Mouse (Mus musculus): ENCODE measurements around the gene Krt8. TPM values are rescaled to one million over a fixed set of nuclear protein-coding genes. Genes with fewer than 3 reads are reported as not detected.

Krt8 gene
- 16.2 and 19.2 TPM in 2 replicates for polyA plus RNA-seq (2014; fragmentation: Nextera tagmentation; extraction: Ambion mirVana)

DNA sequence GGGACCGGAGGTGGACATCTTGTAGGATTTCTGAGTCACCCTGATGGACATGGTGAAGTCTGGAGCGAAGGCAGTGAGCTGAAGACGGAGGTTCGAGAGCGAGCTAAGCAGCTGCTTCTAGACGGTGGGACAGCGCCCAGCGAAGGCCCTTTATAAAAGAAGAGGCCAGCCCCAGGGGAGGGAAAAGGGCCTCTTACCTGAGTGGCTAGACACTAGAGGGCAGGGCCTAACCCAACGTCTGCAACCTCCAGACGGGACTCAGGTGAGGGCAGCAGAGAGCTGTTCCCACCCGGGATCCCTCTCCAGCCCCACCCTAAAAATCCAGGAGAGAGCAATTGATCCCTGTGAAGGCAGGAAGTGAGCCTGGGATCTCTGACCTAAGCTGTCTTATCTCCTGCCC is at the start of gene Krt8:
TSS of gene Krt8 (minus strand) at position 294 of the 400 bp plus-strand sequence.
- no peak within 1 kb of the TSS for H3K27ac ChIP-seq (ENCODE audit: low read depth, low read length)

DNA sequence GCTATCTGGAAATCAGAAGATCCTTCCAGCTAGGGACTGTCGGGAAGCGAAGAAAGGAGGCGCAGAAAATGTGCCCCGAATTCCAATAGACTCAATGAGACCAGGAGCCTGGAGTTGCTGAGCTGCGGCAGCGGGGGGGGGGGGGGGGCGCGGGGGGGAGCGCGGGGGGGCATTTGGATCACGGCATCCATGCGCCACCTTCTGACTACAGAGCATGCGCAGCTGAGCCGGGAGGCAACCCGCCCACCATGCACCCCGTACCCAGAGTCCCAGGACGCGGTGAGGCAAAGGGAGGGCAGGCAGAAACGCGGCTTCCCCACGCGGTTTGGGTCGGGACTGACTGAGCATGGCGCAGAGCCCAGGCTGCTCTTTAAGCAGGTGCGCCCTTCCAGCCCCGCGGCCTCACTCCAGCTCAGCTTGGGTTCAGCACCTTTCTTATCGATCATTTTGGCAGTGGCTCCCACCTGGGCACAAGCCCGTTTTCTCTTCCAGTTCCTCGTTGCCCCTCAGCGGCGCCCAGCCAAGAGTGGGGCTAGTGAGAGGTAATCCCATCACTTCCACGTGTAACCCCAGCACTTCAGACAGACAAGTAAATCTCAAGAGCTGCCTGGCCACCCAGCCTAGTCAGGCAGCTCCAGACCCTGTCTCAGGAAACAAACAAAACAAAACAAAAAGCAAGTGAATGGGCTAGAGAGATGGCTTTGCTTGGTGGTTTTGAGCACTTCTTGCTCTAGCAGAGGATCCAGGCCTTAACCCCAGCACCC is 47.8 kb upstream of the Krt8 start:
- ATAC-seq (replicated peaks; ENCODE audit: low FRiP score) (peak; percentile 86), DNase-seq (ENCODE audit: low spot score) (peak; percentile 89)
- Histone ChIP-seq H3K27ac (ENCODE audit: low read depth, low read length) (peak overlapping the region; percentile 18; the same call in 1 of the 2 replicates), H3K4me1 (replicated peaks; ENCODE audit: control insufficient read depth, insufficient read depth, low read length) (no peaks in the 10 kb centered on the region; the same call in 1 of the 2 replicates), H3K36me3 (ENCODE audit: control insufficient read depth, insufficient read depth, low read length) (no peaks in the 10 kb centered on the region), H3K9ac (ENCODE audit: low read length) (peak overlapping the region; percentile 79), H3K4me2 (ENCODE audit: low read depth, low read length, severe bottlenecking) (peak overlapping the region; percentile 82), H3K27me3 (ENCODE audit: control insufficient read depth, insufficient read depth, low read length) (no peaks in the 10 kb centered on the region), H3K9me3 (ENCODE audit: control insufficient read depth, low read length) (no peaks in the 10 kb centered on the region), H3K4me3 (ENCODE audit: low read depth, low read length) (peak overlapping the region; percentile 45)
- 3% methylated on average over 23 of the region's 33 CpGs for WGBS

More for the DNA sequence above, at the start of gene Krt8:
- Histone ChIP-seq H3K4me2 (ENCODE audit: low read depth, low read length, severe bottlenecking) (peak within 1 kb of the TSS; percentile 47), H3K9me3 (ENCODE audit: control insufficient read depth, low read length) (no peaks in the 10 kb centered on the region), H3K36me3 (ENCODE audit: control insufficient read depth, insufficient read depth, low read length) (no peaks in the 10 kb centered on the region), H3K9ac (ENCODE audit: low read length) (peak within 1 kb of the TSS; percentile 28; the same call in 1 of the 2 replicates), H3K4me1 (replicated peaks; ENCODE audit: control insufficient read depth, insufficient read depth, low read length) (peaks cover 17% of the 10 kb centered on the region; the same call in 1 of the 2 replicates), H3K27me3 (ENCODE audit: control insufficient read depth, insufficient read depth, low read length) (peaks cover 34% of the 10 kb centered on the region), H3K4me3 (ENCODE audit: low read depth, low read length) (peak within 1 kb of the TSS; percentile 29)
- DNase-seq (ENCODE audit: low spot score), result no peak
- 21% methylated on average over 10 of the region's 11 CpGs for WGBS
- no peak for ATAC-seq (replicated peaks; ENCODE audit: low FRiP score)

DNA sequence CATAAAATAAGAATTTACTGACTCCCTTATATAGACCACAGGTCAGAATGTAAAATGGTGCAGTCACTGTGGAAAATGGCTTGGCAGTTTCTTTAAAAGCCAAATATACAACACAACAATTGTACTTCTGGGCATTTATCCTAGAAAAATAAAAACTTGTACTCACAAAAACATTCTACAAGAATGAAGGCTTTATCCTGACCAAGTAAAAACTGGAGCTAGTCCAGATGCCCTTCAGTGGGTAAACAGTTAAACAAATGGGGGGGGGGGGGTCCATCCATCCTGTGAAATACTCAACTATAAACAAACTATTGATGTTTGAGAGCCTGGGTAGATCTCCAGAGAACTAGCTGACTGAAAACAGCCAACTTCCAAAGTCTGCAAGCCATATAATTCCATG is 45.6 kb upstream of the Krt8 start:
- H3K36me3 ChIP-seq (ENCODE audit: control insufficient read depth, insufficient read depth, low read length), result no peaks in the 10 kb centered on the region
- no peak for ATAC-seq (replicated peaks; ENCODE audit: low FRiP score)
- H3K4me1 ChIP-seq (replicated peaks; ENCODE audit: control insufficient read depth, insufficient read depth, low read length), result no peaks in the 10 kb centered on the region; the same call in 1 of the 2 replicates
- DNase-seq (ENCODE audit: low spot score), result no peak
- no peak overlapping the region for H3K27ac ChIP-seq (ENCODE audit: low read depth, low read length)
- no peak overlapping the region for H3K9ac ChIP-seq (ENCODE audit: low read length)
- H3K9me3 ChIP-seq (ENCODE audit: control insufficient read depth, low read length), result no peaks in the 10 kb centered on the region
- no peak overlapping the region for H3K4me3 ChIP-seq (ENCODE audit: low read depth, low read length)
- no peaks in the 10 kb centered on the region for H3K27me3 ChIP-seq (ENCODE audit: control insufficient read depth, insufficient read depth, low read length)
- no peak overlapping the region for H3K4me2 ChIP-seq (ENCODE audit: low read depth, low read length, severe bottlenecking)

DNA sequence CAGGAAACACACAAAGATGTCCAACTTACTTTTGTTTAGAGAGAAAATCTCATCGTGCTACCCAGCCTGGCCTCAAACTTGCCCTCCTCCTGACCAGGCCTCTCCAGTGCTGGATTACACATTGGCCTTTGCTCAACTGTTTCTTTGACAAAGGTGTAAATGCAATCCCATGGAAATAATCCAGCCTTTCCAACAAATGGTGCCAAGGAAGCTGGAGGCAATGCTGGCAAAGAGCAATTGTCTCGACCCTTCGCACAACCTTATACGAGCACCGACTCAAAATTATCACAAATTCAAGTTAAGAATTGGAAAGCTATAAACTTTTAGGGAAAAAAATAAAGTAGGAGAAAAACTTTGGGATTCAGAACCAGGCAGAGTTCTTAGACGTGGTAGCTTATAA is 43.7 kb upstream of the Krt8 start:
- Histone ChIP-seq H3K27ac (ENCODE audit: low read depth, low read length) (no peak overlapping the region), H3K36me3 (ENCODE audit: control insufficient read depth, insufficient read depth, low read length) (no peaks in the 10 kb centered on the region), H3K4me2 (ENCODE audit: low read depth, low read length, severe bottlenecking) (no peak overlapping the region), H3K27me3 (ENCODE audit: control insufficient read depth, insufficient read depth, low read length) (no peaks in the 10 kb centered on the region), H3K4me3 (ENCODE audit: low read depth, low read length) (no peak overlapping the region), H3K9ac (ENCODE audit: low read length) (no peak overlapping the region), H3K4me1 (replicated peaks; ENCODE audit: control insufficient read depth, insufficient read depth, low read length) (no peaks in the 10 kb centered on the region; the same call in 1 of the 2 replicates), H3K9me3 (ENCODE audit: control insufficient read depth, low read length) (no peaks in the 10 kb centered on the region)
- ATAC-seq (replicated peaks; ENCODE audit: low FRiP score) (no peak), DNase-seq (ENCODE audit: low spot score) (no peak)
- 91% methylated on average over 6 of the region's 6 CpGs for WGBS

DNA sequence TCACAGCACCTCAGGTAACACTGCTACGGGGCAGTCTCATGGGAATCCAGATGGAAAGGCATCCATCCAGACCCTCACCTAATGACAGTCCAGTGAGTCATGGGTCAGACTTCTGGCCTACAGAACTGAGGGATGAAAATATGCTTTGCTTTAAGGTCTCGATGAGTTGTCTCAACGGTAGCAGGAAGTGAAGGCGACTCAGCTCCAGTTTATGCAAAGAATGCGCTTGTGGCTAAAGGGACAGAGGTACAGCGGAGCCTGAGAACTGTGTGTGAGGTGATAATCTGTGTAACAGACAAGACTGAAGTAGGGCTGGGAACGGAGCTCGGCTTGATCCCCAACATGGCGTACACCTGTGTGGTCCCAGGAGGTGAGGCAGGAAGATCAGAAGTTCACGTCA is 41.4 kb upstream of the Krt8 start:
- Histone ChIP-seq H3K36me3 (ENCODE audit: control insufficient read depth, insufficient read depth, low read length) (no peaks in the 10 kb centered on the region), H3K4me2 (ENCODE audit: low read depth, low read length, severe bottlenecking) (no peak overlapping the region), H3K27me3 (ENCODE audit: control insufficient read depth, insufficient read depth, low read length) (no peaks in the 10 kb centered on the region), H3K4me1 (replicated peaks; ENCODE audit: control insufficient read depth, insufficient read depth, low read length) (no peaks in the 10 kb centered on the region), H3K9me3 (ENCODE audit: control insufficient read depth, low read length) (no peaks in the 10 kb centered on the region), H3K9ac (ENCODE audit: low read length) (no peak overlapping the region), H3K27ac (ENCODE audit: low read depth, low read length) (no peak overlapping the region), H3K4me3 (ENCODE audit: low read depth, low read length) (no peak overlapping the region)
- no peak for ATAC-seq (replicated peaks; ENCODE audit: low FRiP score)
- 92% methylated on average over 10 of the region's 10 CpGs for WGBS
- no peak for DNase-seq (ENCODE audit: low spot score)

DNA sequence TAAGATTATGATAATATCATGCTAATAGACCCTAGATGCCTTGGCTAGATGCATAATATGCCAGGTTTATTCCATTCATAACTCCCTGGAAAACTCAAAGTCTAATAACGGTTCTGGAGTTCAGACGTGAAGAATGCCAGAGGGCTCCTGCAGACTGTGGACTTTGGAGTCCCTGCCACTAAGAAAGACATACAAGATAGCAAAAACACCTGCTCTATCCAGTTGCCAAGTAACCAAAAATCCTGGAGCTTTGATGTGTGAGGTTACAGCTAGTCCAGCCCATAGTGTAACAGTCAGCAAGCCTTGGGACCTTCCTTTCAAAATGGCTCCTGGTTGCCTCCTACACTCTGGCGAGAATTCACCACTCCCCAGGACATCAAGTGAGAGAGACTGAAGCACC is 40.5 kb upstream of the Krt8 start:
- Histone ChIP-seq H3K9ac (ENCODE audit: low read length) (no peak overlapping the region), H3K36me3 (ENCODE audit: control insufficient read depth, insufficient read depth, low read length) (no peaks in the 10 kb centered on the region), H3K9me3 (ENCODE audit: control insufficient read depth, low read length) (no peaks in the 10 kb centered on the region), H3K27ac (ENCODE audit: low read depth, low read length) (no peak overlapping the region), H3K4me1 (replicated peaks; ENCODE audit: control insufficient read depth, insufficient read depth, low read length) (no peaks in the 10 kb centered on the region), H3K27me3 (ENCODE audit: control insufficient read depth, insufficient read depth, low read length) (no peaks in the 10 kb centered on the region), H3K4me3 (ENCODE audit: low read depth, low read length) (no peak overlapping the region), H3K4me2 (ENCODE audit: low read depth, low read length, severe bottlenecking) (no peak overlapping the region)
- 86% methylated on average over 3 of the region's 3 CpGs for WGBS
- ATAC-seq (replicated peaks; ENCODE audit: low FRiP score) (no peak), DNase-seq (ENCODE audit: low spot score) (no peak)

DNA sequence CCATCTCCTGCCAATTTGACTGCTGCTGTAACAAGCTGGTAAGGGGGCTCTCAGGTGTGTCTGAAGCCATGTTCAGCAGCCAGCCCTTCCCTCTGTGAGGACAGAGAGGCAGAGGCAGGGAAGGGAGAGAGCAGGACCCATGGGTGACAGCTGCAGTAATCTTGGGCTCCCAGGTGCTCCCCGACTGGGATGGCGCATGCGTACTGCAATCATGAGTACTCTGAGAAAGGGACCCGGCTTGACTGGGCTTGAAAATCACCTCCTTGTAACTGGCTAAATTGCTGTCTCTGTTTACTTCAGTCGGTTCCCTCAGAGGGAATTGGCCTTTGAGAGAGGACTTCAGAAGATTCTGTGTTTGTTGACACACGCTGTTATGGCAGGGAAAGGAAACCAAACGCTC is 37.7 kb upstream of the Krt8 start:
- ATAC-seq (replicated peaks; ENCODE audit: low FRiP score), result no peak
- no peak overlapping the region for H3K27ac ChIP-seq (ENCODE audit: low read depth, low read length)
- no peak for DNase-seq (ENCODE audit: low spot score)
- 82% methylated on average over 7 of the region's 7 CpGs for WGBS
- no peaks in the 10 kb centered on the region for H3K9me3 ChIP-seq (ENCODE audit: control insufficient read depth, low read length)
- H3K27me3 ChIP-seq (ENCODE audit: control insufficient read depth, insufficient read depth, low read length), result no peaks in the 10 kb centered on the region
- no peak overlapping the region for H3K4me3 ChIP-seq (ENCODE audit: low read depth, low read length)
- no peaks in the 10 kb centered on the region for H3K4me1 ChIP-seq (replicated peaks; ENCODE audit: control insufficient read depth, insufficient read depth, low read length)
- no peak overlapping the region for H3K9ac ChIP-seq (ENCODE audit: low read length)
- H3K4me2 ChIP-seq (ENCODE audit: low read depth, low read length, severe bottlenecking), result no peak overlapping the region
- no peaks in the 10 kb centered on the region for H3K36me3 ChIP-seq (ENCODE audit: control insufficient read depth, insufficient read depth, low read length)

DNA sequence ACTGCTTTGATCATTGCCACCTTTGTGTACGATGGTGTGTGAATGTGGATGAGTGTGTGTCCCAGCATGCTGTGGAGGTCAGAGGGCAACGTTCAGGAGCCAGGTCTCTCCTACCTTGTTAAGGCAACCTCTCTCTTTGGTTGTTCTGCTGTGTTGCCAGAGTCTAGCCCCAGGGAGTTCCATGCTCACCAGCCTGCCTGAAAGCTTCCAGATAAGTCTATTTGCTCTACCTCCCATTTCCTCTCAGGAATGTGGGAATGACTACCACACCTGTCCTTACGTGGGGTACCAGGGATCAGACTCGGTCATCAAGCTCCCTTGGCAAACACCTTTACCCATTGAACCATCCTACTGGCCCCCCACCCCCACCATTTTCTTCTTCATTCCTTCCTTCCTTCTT is 36.0 kb upstream of the Krt8 start:
- Histone ChIP-seq H3K4me3 (ENCODE audit: low read depth, low read length) (no peak overlapping the region), H3K27me3 (ENCODE audit: control insufficient read depth, insufficient read depth, low read length) (no peaks in the 10 kb centered on the region), H3K9me3 (ENCODE audit: control insufficient read depth, low read length) (no peaks in the 10 kb centered on the region), H3K36me3 (ENCODE audit: control insufficient read depth, insufficient read depth, low read length) (no peaks in the 10 kb centered on the region), H3K4me1 (replicated peaks; ENCODE audit: control insufficient read depth, insufficient read depth, low read length) (no peaks in the 10 kb centered on the region), H3K27ac (ENCODE audit: low read depth, low read length) (no peak overlapping the region), H3K9ac (ENCODE audit: low read length) (no peak overlapping the region), H3K4me2 (ENCODE audit: low read depth, low read length, severe bottlenecking) (no peak overlapping the region)
- DNase-seq (ENCODE audit: low spot score), result no peak
- no peak for ATAC-seq (replicated peaks; ENCODE audit: low FRiP score)
- 79% methylated on average over 4 of the region's 4 CpGs for WGBS
